Mouse (Mus musculus) forebrain, embryonic 15.5 days (tissue): ENCODE results near the gene Hcn3. TPM values are rescaled to one million over a fixed set of nuclear protein-coding genes. Genes with fewer than 3 reads are reported as not detected.

Experiments used
- ATAC-seq: fragments of 200-750 bp; cut with Nextera tagmentation; replicated peaks from 2 replicates; pipeline ENCODE4 v1.8.0; 2017; ENCODE audit warnings: mild to moderate bottlenecking, moderate TSS enrichment, moderate library complexity
- H3K27ac ChIP-seq: fragments of 300-500 bp; sonication (generic); replicated peaks from 2 replicates; pipeline ENCODE4 v1.5.1; 2015; ENCODE audit warnings: mild to moderate bottlenecking, inconsistent platforms
- H3K27me3 ChIP-seq: fragments of 300-500 bp; sonication (generic); 2 replicates; pipeline ENCODE4 v1.6.1; 2015; ENCODE audit warnings: inconsistent platforms
- H3K36me3 ChIP-seq: fragments of 300-500 bp; sonication (generic); 2 replicates; pipeline ENCODE4 v1.6.1; 2015; ENCODE audit warnings: mild to moderate bottlenecking, inconsistent platforms
- H3K4me1 ChIP-seq: fragments of 300-500 bp; sonication (generic); 2 replicates; pipeline ENCODE4 v1.6.1; 2015; ENCODE audit warnings: inconsistent platforms
- H3K4me2 ChIP-seq: fragments of 300-500 bp; sonication (generic); replicated peaks from 2 replicates; pipeline ENCODE4 v1.6.1; 2015; ENCODE audit warnings: mild to moderate bottlenecking, inconsistent platforms
- H3K4me3 ChIP-seq: fragments of 300-500 bp; sonication (generic); 2 replicates; pipeline ENCODE4 v1.5.1; 2015; ENCODE audit warnings: mild to moderate bottlenecking, inconsistent platforms
- H3K9ac ChIP-seq: fragments of 300-500 bp; sonication (generic); replicated peaks from 2 replicates; pipeline ENCODE4 v1.6.1; 2015; ENCODE audit warnings: mild to moderate bottlenecking, inconsistent platforms
- H3K9me3 ChIP-seq: fragments of 300-500 bp; sonication (generic); 2 replicates; pipeline ENCODE4 v1.6.1; 2016; ENCODE audit warnings: inconsistent platforms
- WGBS: fragments of 180-500 bp; shearing (Covaris S2); methylation state at CpG from one replicate; pipeline ENCODE4 v1.1.7; 2015; ENCODE audit warnings: mixed read lengths; 5-methylcytosine and 5-hydroxymethylcytosine counted together
- polyA plus RNA-seq: library from polyadenylated mRNA; unstranded; fragments of >200 nt; fragmentation: Nextera tagmentation; extraction: Ambion mirVana; gene quantifications from 2 replicates; pipeline ENCODE4 v1.2.1, GENCODE M21; 2015

Gene Hcn3
- polyA plus RNA-seq, 1 experiment from 2014 or later = 34.3 TPM

GRCm38 (mm10) chr3:89193351-89193750 is 33.4 kb upstream of the Hcn3 start:
- H3K27me3 ChIP-seq = no peaks in the 10 kb centered on the region
- H3K9me3 ChIP-seq = no peaks in the 10 kb centered on the region
- ATAC-seq = no peak
- H3K4me2 ChIP-seq = no peak overlapping the region
- no peak overlapping the region for H3K27ac ChIP-seq
- no peak overlapping the region for H3K4me3 ChIP-seq
- 66% methylated on average over 1 of the region's 1 CpGs for WGBS
- no peaks in the 10 kb centered on the region; the same call in 1 of the 2 replicates for H3K36me3 ChIP-seq
- no peak overlapping the region for H3K9ac ChIP-seq
- H3K4me1 ChIP-seq = peaks cover 11% of the 10 kb centered on the region

GRCm38 (mm10) chr3:89190436-89190835 is 30.4 kb upstream of the Hcn3 start:
- H3K36me3 ChIP-seq = peaks cover 2% of the 10 kb centered on the region; the same call in 1 of the 2 replicates
- no peaks in the 10 kb centered on the region; the same call in 1 of the 2 replicates for H3K27me3 ChIP-seq
- H3K4me3 ChIP-seq = no peak overlapping the region
- peaks cover 1% of the 10 kb centered on the region; the same call in 1 of the 2 replicates for H3K4me1 ChIP-seq
- no peak overlapping the region for H3K27ac ChIP-seq
- no peaks in the 10 kb centered on the region for H3K9me3 ChIP-seq
- H3K4me2 ChIP-seq = no peak overlapping the region
- H3K9ac ChIP-seq = no peak overlapping the region
- no peak for ATAC-seq
- WGBS = 87% methylated on average over 8 of the region's 8 CpGs

- Histone ChIP-seq H3K9me3 (no peaks in the 10 kb centered on the region), H3K4me3 (no peak overlapping the region), H3K27me3 (no peaks in the 10 kb centered on the region; the same call in 1 of the 2 replicates), H3K9ac (no peak overlapping the region), H3K4me1 (peaks cover 12% of the 10 kb centered on the region), H3K4me2 (no peak overlapping the region), H3K27ac (no peak overlapping the region), H3K36me3 (peaks cover 2% of the 10 kb centered on the region; the same call in 1 of the 2 replicates)
- ATAC-seq = no peak
- 57% methylated on average over 12 of the region's 12 CpGs for WGBS
These were observed 28.5 kb upstream of the Hcn3 start for GRCm38 (mm10) chr3:89188478-89188875.

DNA sequence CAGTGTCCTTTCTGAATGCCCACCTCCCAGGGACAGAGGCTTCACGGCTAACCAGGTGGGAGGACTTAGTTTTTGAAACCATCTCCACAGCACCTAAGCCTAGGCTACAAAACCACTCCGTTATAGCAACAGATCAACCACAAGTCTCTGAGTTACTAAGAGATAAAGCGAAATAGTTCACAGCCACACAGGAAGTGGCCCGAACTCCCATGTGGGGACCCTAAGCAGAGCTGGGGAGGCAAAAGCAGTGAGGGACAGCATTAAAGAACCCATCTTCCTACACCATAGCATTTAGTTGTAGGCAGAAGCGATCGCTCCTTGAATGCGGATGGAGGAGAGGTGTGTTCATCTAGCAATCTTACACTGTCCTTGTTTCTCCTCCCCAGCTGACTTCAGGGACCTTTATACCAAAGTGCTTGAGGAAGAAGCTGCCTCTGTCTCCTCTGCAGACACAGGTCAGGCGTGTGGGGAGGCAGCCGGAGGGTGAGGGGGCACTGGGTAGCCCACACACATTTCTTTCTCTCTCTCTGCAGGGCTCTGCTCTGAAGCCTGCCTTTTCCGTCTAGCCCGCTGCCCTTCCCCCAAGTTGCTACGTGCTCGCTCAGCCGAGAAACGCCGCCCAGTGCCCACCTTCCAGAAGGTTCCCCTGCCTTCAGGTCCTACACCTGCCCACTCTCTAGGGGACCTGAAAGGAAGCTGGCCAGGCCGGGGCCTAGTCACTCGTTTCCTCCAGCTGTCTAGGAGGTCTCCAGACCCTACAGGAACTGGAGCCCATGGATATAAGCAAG is 27.9 kb upstream of the Hcn3 start:
- WGBS = 51% methylated on average over 18 of the region's 18 CpGs
- ATAC-seq = no peak
- no peak overlapping the region for H3K4me2 ChIP-seq

DNA sequence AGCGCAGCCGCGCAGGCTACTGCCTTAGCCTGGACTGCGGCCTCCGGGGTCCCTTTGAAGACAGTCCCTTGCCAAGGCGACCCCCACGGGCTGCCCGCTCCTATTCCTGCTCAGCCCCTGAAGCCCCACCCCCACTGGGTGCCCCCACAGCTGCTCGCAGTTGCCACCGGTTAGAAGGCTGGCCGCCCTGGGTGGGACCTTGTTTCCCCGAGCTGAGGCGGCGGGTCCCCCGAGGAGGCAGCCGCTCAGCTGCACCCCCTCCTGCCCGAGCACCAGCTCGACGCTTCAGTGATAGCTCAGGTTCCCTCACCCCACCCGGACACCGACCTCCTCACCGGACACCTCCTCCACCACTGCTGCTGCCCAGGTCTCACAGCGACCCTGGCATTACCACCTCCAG is 27.2 kb upstream of the Hcn3 start:
- 31% methylated on average over 23 of the region's 23 CpGs for WGBS
- H3K27me3 ChIP-seq = no peaks in the 10 kb centered on the region; the same call in 1 of the 2 replicates
- H3K4me2 ChIP-seq = no peak overlapping the region
- no peak overlapping the region for H3K4me3 ChIP-seq
- peaks cover 21% of the 10 kb centered on the region for H3K4me1 ChIP-seq
- no peak for ATAC-seq
- H3K36me3 ChIP-seq = peaks cover 4% of the 10 kb centered on the region; the same call in 1 of the 2 replicates
- no peaks in the 10 kb centered on the region for H3K9me3 ChIP-seq
- H3K27ac ChIP-seq = no peak overlapping the region
- H3K9ac ChIP-seq = no peak overlapping the region

More for the DNA sequence above, 27.9 kb upstream of the Hcn3 start:
- Histone ChIP-seq H3K36me3 (peaks cover 2% of the 10 kb centered on the region; the same call in 1 of the 2 replicates), H3K27me3 (no peaks in the 10 kb centered on the region; the same call in 1 of the 2 replicates), H3K4me1 (peaks cover 18% of the 10 kb centered on the region), H3K27ac (no peak overlapping the region), H3K9ac (no peak overlapping the region), H3K4me3 (no peak overlapping the region), H3K9me3 (no peaks in the 10 kb centered on the region)

GRCm38 (mm10) chr3:89183959-89184315 is 23.9 kb upstream of the Hcn3 start:
- Histone ChIP-seq H3K9ac (peak overlapping the region; percentile 87), H3K4me1 (peaks cover 25% of the 10 kb centered on the region), H3K27ac (peak overlapping the region; percentile 93; the same call in 1 of the 2 replicates), H3K9me3 (no peaks in the 10 kb centered on the region), H3K27me3 (no peaks in the 10 kb centered on the region; the same call in 1 of the 2 replicates), H3K36me3 (peaks cover 36% of the 10 kb centered on the region), H3K4me3 (peak overlapping the region; percentile 85), H3K4me2 (peak overlapping the region; percentile 98)
- WGBS = 74% methylated on average over 5 of the region's 6 CpGs
- no peak for ATAC-seq

- H3K4me2 ChIP-seq = peak within 1 kb of the TSS; percentile 98
- peaks cover 31% of the 10 kb centered on the region for H3K4me1 ChIP-seq
- 5% methylated on average over 39 of the region's 39 CpGs for WGBS
- H3K4me3 ChIP-seq = peak within 1 kb of the TSS; percentile 85
- H3K9ac ChIP-seq = peak within 1 kb of the TSS; percentile 87
- H3K9me3 ChIP-seq = no peaks in the 10 kb centered on the region
- peaks cover 36% of the 10 kb centered on the region for H3K36me3 ChIP-seq
- H3K27me3 ChIP-seq = no peaks in the 10 kb centered on the region; the same call in 1 of the 2 replicates
- peak; percentile 95 for ATAC-seq
- H3K27ac ChIP-seq = peak within 1 kb of the TSS; percentile 93
These were observed 23.3 kb upstream of the Hcn3 start, which contains the start of gene Fam189b for GRCm38 (mm10) chr3:89183058-89183958. Gene Fam189b, plus strand, starts transcription at chr3:89183143.

GRCm38 (mm10) chr3:89182531-89183057 is 22.6 kb upstream of the Hcn3 start:
- peak; percentile 36 for ATAC-seq
- peak overlapping the region; percentile 85 for H3K4me3 ChIP-seq
- no peaks in the 10 kb centered on the region for H3K9me3 ChIP-seq
- WGBS = 50% methylated on average over 7 of the region's 7 CpGs
- peaks cover 36% of the 10 kb centered on the region for H3K36me3 ChIP-seq
- peaks cover 38% of the 10 kb centered on the region for H3K4me1 ChIP-seq
- no peaks in the 10 kb centered on the region; the same call in 1 of the 2 replicates for H3K27me3 ChIP-seq
- peak overlapping the region; percentile 98 for H3K4me2 ChIP-seq
- H3K9ac ChIP-seq = peak overlapping the region; percentile 87; the same call in 1 of the 2 replicates
- peak overlapping the region; percentile 93 for H3K27ac ChIP-seq

- 93% methylated on average over 27 of the region's 27 CpGs for WGBS
- Histone ChIP-seq H3K4me2 (no peak overlapping the region), H3K27me3 (no peaks in the 10 kb centered on the region; the same call in 1 of the 2 replicates), H3K4me3 (no peak overlapping the region), H3K9ac (no peak overlapping the region), H3K4me1 (peaks cover 39% of the 10 kb centered on the region), H3K9me3 (no peaks in the 10 kb centered on the region), H3K36me3 (peaks cover 34% of the 10 kb centered on the region), H3K27ac (0 out of 2 replicates have a peak overlapping the region, but pooled peaks have one; percentile 93)
- no peak for ATAC-seq
These were observed 21.9 kb upstream of the Hcn3 start for GRCm38 (mm10) chr3:89181749-89182500.

- H3K27me3 ChIP-seq = no peaks in the 10 kb centered on the region
- H3K9me3 ChIP-seq = no peaks in the 10 kb centered on the region
- H3K36me3 ChIP-seq = peaks cover 58% of the 10 kb centered on the region
- H3K4me1 ChIP-seq = peaks cover 37% of the 10 kb centered on the region
- H3K4me2 ChIP-seq = peak overlapping the region; percentile 96; the same call in 1 of the 2 replicates
- no peak for ATAC-seq
- 90% methylated on average over 11 of the region's 11 CpGs for WGBS
- H3K9ac ChIP-seq = no peak overlapping the region
- H3K4me3 ChIP-seq = peak overlapping the region; percentile 81; the same call in 1 of the 2 replicates
- H3K27ac ChIP-seq = no peak overlapping the region
These were observed 19.1 kb upstream of the Hcn3 start for GRCm38 (mm10) chr3:89179056-89179455.

DNA sequence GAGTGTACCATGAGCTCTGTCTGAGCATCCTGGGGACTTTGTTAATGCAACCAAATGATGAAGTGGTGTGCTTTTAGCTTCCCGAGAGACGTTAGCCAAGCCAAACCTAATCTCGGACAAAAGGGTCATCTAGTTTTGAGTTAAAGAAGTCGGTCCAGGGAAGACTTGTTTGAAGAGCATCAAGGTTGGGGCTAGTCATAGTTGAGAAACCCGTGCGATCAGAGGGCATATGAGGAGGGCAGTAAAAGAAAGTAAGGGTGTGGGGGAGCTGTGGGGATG is 18.1 kb upstream of the Hcn3 start:
- Histone ChIP-seq H3K9ac (peak overlapping the region; percentile 71), H3K4me3 (peak overlapping the region; percentile 81), H3K4me2 (peak overlapping the region; percentile 96), H3K4me1 (peaks cover 27% of the 10 kb centered on the region), H3K27me3 (no peaks in the 10 kb centered on the region), H3K27ac (peak overlapping the region; percentile 74), H3K36me3 (peaks cover 68% of the 10 kb centered on the region), H3K9me3 (no peaks in the 10 kb centered on the region)
- ATAC-seq = no peak
- WGBS = 10% methylated on average over 6 of the region's 6 CpGs
